Mouse (Mus musculus): ENCODE data around the gene Plcl2. TPM values are rescaled to one million over a fixed set of nuclear protein-coding genes. Genes with fewer than 3 reads are reported as not detected.
"Not testable (repeated sequence)": the region's sequence is repeated elsewhere in the genome, so short reads cannot be mapped to it uniquely, and the experiment has no call there.

Gene Plcl2
- polyA plus RNA-seq, 1 experiment = 11.4 TPM

GRCm38 (mm10) chr17:50565376-50566123 lies 56.3 kb downstream of the Plcl2 start:
- no peak for DNase-seq
- 78% methylated on average over 8 of the region's 8 CpGs for WGBS

GRCm38 (mm10) chr17:50568846-50569245 lies 59.6 kb downstream of the Plcl2 start:
- WGBS = 28% methylated on average over 2 of the region's 2 CpGs
- no peak for TF ChIP-seq CTCF (IDR thresholded peaks at IDR 0.05; ENCODE audit: borderline replicate concordance, control insufficient read depth, extremely low read depth, insufficient read depth, low read length, poor library complexity)
- no peak for TF ChIP-seq POLR2A (IDR thresholded peaks at IDR 0.05; ENCODE audit: control insufficient read depth, extremely low read depth, insufficient read depth, low read length, poor library complexity)
- Histone ChIP-seq H3K27me3 (ENCODE audit: control insufficient read depth, insufficient read depth, low read length) (no peaks in the 10 kb centered on the region), H3K4me1 (replicated peaks; ENCODE audit: control insufficient read depth, insufficient read depth, low read length) (peaks cover 4% of the 10 kb centered on the region; the same call in 1 of the 2 replicates), H3K36me3 (ENCODE audit: control insufficient read depth, insufficient read depth, low read length) (no peaks in the 10 kb centered on the region), H3K4me3 (ENCODE audit: control insufficient read depth, insufficient read depth, low read length) (no peak overlapping the region), H3K27ac (ENCODE audit: control insufficient read depth, insufficient read depth, low read length) (no peak overlapping the region)
- no peak for DNase-seq

More at GRCm38 (mm10) chr17:50565376-50566123, 56.3 kb downstream of the Plcl2 start:
- no peak overlapping the region for H3K4me3 ChIP-seq (ENCODE audit: control insufficient read depth, insufficient read depth, low read length)
- TF ChIP-seq POLR2A (IDR thresholded peaks at IDR 0.05; ENCODE audit: control insufficient read depth, extremely low read depth, insufficient read depth, low read length, poor library complexity) (no peak), CTCF (IDR thresholded peaks at IDR 0.05; ENCODE audit: borderline replicate concordance, control insufficient read depth, extremely low read depth, insufficient read depth, low read length, poor library complexity) (no peak)
- H3K27me3 ChIP-seq (ENCODE audit: control insufficient read depth, insufficient read depth, low read length) = no peaks in the 10 kb centered on the region
- no peak overlapping the region for H3K27ac ChIP-seq (ENCODE audit: control insufficient read depth, insufficient read depth, low read length)
- no peaks in the 10 kb centered on the region; the same call in 1 of the 2 replicates for H3K36me3 ChIP-seq (ENCODE audit: control insufficient read depth, insufficient read depth, low read length)
- H3K4me1 ChIP-seq (replicated peaks; ENCODE audit: control insufficient read depth, insufficient read depth, low read length) = peaks cover 4% of the 10 kb centered on the region; the same call in 1 of the 2 replicates

- WGBS = 95% methylated on average over 5 of the region's 5 CpGs
- not testable (repeated sequence) for H3K4me1 ChIP-seq (replicated peaks; ENCODE audit: control insufficient read depth, insufficient read depth, low read length); H3K27ac ChIP-seq (ENCODE audit: control insufficient read depth, insufficient read depth, low read length); H3K36me3 ChIP-seq (ENCODE audit: control insufficient read depth, insufficient read depth, low read length); H3K27me3 ChIP-seq (ENCODE audit: control insufficient read depth, insufficient read depth, low read length); DNase-seq; H3K4me3 ChIP-seq (ENCODE audit: control insufficient read depth, insufficient read depth, low read length)
Observed at GRCm38 (mm10) chr17:50570228-50570627, 61.0 kb downstream of the Plcl2 start.

GRCm38 (mm10) chr17:50570681-50571398 lies 61.6 kb downstream of the Plcl2 start:
- H3K36me3 ChIP-seq (ENCODE audit: control insufficient read depth, insufficient read depth, low read length) = no peaks in the 10 kb centered on the region
- H3K4me3 ChIP-seq (ENCODE audit: control insufficient read depth, insufficient read depth, low read length) = no peak overlapping the region
- 64% methylated on average over 5 of the region's 5 CpGs for WGBS
- DNase-seq = no peak
- no peak overlapping the region for H3K27ac ChIP-seq (ENCODE audit: control insufficient read depth, insufficient read depth, low read length)
- TF ChIP-seq POLR2A (IDR thresholded peaks at IDR 0.05; ENCODE audit: control insufficient read depth, extremely low read depth, insufficient read depth, low read length, poor library complexity) = no peak
- TF ChIP-seq CTCF (IDR thresholded peaks at IDR 0.05; ENCODE audit: borderline replicate concordance, control insufficient read depth, extremely low read depth, insufficient read depth, low read length, poor library complexity) = no peak
- no peaks in the 10 kb centered on the region for H3K27me3 ChIP-seq (ENCODE audit: control insufficient read depth, insufficient read depth, low read length)
- H3K4me1 ChIP-seq (replicated peaks; ENCODE audit: control insufficient read depth, insufficient read depth, low read length) = peaks cover 2% of the 10 kb centered on the region; the same call in 1 of the 2 replicates

- Histone ChIP-seq H3K4me1 (replicated peaks; ENCODE audit: control insufficient read depth, insufficient read depth, low read length) (0 out of 2 replicates have a peak, but pooled peaks cover 2% of the 10 kb centered on the region), H3K27ac (ENCODE audit: control insufficient read depth, insufficient read depth, low read length) (no peak overlapping the region), H3K27me3 (ENCODE audit: control insufficient read depth, insufficient read depth, low read length) (no peaks in the 10 kb centered on the region), H3K36me3 (ENCODE audit: control insufficient read depth, insufficient read depth, low read length) (no peaks in the 10 kb centered on the region), H3K4me3 (ENCODE audit: control insufficient read depth, insufficient read depth, low read length) (no peak overlapping the region)
- no peak for TF ChIP-seq CTCF (IDR thresholded peaks at IDR 0.05; ENCODE audit: borderline replicate concordance, control insufficient read depth, extremely low read depth, insufficient read depth, low read length, poor library complexity)
- no peak for TF ChIP-seq POLR2A (IDR thresholded peaks at IDR 0.05; ENCODE audit: control insufficient read depth, extremely low read depth, insufficient read depth, low read length, poor library complexity)
- no peak for DNase-seq
- WGBS = 90% methylated on average over 12 of the region's 12 CpGs
Observed at GRCm38 (mm10) chr17:50574161-50574560, 65.0 kb downstream of the Plcl2 start.

GRCm38 (mm10) chr17:50580416-50580815 lies 71.2 kb downstream of the Plcl2 start:
- DNase-seq = no peak
- Histone ChIP-seq H3K36me3 (ENCODE audit: control insufficient read depth, insufficient read depth, low read length) (no peaks in the 10 kb centered on the region), H3K27me3 (ENCODE audit: control insufficient read depth, insufficient read depth, low read length) (no peaks in the 10 kb centered on the region), H3K4me3 (ENCODE audit: control insufficient read depth, insufficient read depth, low read length) (no peak overlapping the region), H3K27ac (ENCODE audit: control insufficient read depth, insufficient read depth, low read length) (no peak overlapping the region), H3K4me1 (replicated peaks; ENCODE audit: control insufficient read depth, insufficient read depth, low read length) (0 out of 2 replicates have a peak, but pooled peaks cover 2% of the 10 kb centered on the region)
- TF ChIP-seq CTCF (IDR thresholded peaks at IDR 0.05; ENCODE audit: borderline replicate concordance, control insufficient read depth, extremely low read depth, insufficient read depth, low read length, poor library complexity) (no peak), POLR2A (IDR thresholded peaks at IDR 0.05; ENCODE audit: control insufficient read depth, extremely low read depth, insufficient read depth, low read length, poor library complexity) (no peak)
- 38% methylated on average over 3 of the region's 3 CpGs for WGBS
